Mouse (Mus musculus): ENCODE measurements around the gene Gpatch4.

- peak; percentile 68 for TF ChIP-seq CTCF (IDR thresholded peaks at IDR 0.05; ENCODE audit: low read depth)
- TF ChIP-seq EP300 (IDR thresholded peaks at IDR 0.05; ENCODE audit: low read depth): no peak
These were observed 32.2 kb upstream of the Gpatch4 start for GRCm38 (mm10) chr3:88010634-88011265.

Data from liver, postnatal 0 days (tissue).